Mouse (Mus musculus) spleen, adult 18-20 months (tissue): ENCODE measurements around the gene Usp29.
"Not testable (repeated sequence)": the region's sequence is repeated elsewhere in the genome, so short reads cannot be mapped to it uniquely, and the experiment has no call there.

ENCODE experiments used
- DNase-seq, 2 experiments: peaks; one replicate each; pipeline ENCODE4 v3.0.0; 2022; ENCODE audit warnings: mixed read lengths in 2 of 2

The Usp29 gene

DNA sequence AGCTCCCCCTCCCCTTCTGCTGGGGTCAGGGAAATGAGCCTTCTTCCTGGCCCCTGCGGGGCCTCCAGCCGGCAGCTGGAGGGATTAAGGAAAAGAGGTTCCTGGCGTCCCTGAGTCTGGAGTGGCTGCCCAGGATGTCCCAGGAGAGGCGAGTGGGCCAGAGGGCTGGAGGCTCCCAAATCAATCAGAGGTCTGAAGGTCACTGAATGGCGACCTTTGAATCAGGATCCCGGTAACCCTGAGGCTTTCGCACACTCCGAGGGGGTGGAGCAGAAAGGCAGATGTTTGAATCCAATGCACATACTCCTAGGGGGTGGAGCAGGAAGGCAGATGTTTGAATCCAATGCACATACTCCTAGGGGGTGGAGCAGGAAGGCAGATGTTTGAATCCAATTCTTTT is 39.9 kb downstream of the Usp29 start:
- DNase-seq: no peak

DNA sequence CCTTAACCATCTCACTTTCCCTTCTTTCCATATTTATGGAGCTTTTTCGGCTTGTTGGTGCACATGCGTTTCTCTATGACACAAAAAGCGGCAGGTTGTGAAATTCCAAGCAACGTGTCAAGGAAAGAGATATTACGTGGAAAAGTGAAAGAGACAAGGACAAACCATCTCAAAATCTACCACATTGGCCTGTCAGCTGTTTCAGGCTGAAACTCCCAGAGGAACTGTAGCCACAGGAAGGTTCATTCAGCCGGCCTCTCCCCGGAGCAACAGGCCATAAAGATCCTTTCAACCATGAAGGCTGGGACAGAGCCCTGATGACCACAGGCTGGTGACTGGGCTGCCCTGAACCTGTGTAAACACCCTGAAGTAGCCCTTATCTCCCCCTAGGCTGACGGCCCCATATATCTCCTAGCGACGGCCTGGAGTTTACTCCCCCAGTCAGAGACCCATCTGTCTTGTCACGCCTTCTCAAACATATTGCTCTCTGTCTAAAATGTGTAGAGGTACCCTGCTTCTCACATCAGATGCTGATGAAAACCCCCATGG is 43.6 kb downstream of the Usp29 start:
- DNase-seq: not testable (repeated sequence)

DNA sequence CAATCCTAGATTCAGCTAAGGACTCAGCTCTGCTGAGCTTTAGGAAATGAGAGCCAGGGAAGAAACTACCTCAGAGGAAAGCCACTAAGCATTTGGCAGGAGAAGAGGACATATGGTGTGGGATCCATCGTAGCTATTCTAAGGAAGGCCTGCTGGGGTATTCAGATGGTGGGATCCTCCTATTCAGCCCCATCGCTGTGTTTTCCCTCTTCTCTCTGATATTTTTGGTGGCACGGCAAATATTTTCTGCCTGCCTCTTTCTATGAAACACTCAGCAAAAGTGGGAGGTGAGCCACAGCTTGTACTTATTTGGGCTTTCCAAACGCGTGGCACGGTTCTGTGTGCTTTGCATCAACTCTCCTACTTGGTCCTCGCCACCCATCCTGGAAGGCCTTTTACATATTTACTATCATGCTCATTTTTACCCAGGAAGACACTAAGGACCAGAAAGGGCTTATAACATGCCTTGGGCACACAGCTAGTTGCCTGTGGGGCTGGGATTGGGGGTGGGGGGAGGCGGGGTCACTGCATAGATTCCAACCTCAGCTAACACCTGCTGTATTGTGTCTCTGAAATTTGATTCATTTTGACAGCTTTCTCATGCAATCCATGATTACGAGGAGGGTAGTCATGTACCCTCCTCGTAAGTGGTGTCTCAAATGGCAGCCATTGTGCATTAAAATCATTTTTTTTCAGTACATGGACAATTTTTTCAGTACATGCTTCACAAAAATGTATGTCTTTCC is 46.1 kb downstream of the Usp29 start:
- DNase-seq: no peak

DNA sequence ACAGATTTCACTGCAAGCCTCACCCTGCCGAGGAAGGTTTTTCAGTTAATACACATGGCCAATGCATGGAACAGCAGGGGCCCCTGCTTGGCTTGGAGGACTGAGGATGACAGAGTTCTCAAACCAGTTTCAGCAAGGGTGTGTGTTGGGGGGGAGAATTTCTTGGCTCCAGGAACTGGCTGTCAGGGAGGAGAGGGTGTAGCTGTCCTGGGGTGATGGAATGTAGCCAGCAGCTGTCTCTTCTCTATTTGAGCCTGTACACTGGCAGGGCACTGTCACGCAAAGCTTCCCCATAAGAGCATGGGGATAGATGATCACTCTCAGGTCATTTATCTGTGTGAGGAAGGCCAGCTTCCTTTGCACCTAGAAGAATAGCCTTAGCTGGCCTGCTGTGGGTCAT is 46.7 kb downstream of the Usp29 start:
- no peak for DNase-seq

DNA sequence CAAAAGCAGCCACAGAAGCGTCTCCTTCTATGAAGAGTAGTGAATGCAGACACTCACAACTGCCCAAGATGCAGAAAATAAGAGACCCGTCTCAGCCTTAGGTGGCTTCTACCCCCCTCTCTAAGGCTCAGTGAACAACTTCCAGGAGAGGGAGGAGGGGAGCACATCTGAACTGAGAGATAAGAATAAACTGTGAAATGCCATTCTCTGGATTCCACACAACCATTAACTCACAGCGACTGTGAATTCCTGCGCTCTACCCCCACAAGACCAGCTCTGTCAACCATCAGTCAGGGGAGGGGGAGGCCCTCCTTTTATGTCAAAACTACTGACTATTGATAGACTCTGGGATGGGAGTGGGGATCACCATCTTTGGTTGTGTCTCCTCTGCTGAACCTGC is 47.3 kb downstream of the Usp29 start:
- DNase-seq: no peak

DNA sequence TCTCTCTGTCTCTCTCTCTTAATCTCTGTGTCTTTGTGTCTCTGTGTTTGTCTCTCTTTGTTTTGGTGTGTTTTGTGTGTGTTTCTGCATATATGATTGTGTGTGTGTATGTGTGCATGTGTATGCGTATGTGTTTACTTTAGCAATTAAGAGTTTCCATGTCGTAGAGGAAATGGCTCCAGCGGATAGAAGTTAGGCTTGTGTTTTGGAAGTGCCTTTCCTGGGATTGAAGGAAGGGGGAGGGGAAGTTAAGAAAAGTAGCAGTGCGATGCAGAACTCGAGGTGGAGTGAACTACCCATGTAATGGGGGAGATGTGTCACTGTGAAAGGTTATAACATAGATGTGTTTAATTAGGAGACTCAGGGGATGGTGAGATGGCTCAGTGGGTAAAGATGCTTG is 48.8 kb downstream of the Usp29 start:
- no peak for DNase-seq

DNA sequence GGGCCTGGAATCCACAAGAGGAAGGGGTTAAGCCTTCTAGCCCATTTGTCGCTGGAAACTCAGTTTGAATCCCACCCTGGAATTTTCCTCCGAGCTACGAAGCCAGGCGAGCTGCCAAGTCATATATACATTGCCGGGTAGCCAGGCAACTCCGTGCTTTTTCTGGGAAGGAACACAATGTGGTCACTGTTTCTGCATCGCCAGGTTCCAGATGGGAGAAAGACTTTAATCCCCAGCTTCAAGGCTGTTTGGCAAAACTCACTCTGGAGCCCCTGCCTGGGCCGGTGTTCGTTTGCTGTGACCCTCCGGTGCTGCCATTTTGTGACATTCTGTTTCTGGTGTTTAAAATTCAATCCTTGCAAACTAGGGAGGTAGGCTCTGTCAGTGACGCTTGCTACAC is 51.2 kb downstream of the Usp29 start:
- DNase-seq: no peak

DNA sequence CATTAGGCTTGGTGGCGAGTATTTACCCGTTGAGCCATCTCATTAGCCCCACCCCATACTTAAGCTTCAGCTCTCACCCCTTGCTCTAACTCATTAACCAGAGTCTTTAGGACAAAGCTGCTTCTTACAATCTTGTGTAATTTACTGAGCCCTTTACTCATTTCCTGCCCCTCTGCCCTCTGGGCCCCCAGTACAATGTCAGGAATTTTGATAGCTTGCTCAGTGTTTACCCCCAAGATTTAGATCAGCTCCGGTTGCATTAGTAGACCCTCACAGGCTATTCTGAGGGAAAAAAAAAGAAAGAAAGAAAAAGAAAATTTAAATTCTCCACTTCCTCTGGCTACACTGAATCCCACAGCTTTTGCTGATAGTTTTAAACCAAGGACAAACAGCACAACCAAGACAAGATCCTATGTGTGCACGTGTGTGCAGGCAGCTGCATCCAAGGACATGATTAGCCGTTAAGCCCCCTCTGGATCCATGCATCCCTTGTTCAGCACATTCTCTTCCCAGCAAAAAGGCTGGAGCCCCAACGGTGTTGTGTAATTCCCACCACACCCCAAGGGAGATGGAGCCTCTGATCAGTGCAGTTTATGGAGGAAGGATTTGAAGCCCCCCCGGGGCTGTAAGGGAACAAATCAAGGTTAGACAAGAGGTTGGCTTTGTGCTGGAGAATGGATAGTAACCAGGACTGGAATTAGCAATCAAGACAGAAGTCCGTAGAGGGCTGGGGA is 54.1 kb downstream of the Usp29 start:
- DNase-seq: no peak

DNA sequence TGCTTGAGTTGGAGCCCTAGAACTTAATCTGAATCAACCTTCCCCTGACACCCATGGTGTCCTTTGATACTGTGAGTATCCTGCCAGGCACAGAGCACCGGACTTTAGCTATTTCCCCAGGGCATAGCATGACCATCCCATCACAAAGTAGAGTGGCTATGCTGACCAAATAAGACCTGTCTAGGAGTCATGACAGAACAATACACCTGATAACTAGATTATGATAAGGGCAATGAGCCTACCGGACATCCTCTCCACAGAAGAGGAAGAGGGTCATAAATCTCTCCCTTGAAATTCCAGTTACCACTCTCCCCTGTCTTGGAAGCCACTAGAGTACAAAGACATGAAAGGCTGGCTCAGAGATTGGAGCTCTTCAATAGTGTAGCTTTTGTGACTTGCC is 56.6 kb downstream of the Usp29 start:
- no peak for DNase-seq

DNA sequence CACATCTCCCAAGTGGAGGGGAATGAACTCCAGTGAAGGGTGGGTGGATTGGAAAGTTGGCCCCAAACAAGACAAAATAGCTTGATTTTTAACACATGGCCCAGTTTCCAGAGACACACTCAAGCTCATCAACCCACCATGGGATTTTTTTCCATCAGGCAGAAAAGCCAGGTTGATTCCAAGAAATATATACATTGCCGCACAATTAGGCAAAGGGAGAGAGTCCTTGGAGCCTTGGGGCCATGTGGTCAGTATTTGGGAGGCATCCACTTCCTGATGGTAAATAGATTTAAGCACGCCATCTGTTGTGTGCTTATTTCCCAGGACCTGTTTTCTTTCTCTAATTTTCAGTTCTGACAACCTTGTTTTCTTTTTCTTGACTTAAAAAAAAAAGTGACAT is 57.7 kb downstream of the Usp29 start:
- no peak for DNase-seq

DNA sequence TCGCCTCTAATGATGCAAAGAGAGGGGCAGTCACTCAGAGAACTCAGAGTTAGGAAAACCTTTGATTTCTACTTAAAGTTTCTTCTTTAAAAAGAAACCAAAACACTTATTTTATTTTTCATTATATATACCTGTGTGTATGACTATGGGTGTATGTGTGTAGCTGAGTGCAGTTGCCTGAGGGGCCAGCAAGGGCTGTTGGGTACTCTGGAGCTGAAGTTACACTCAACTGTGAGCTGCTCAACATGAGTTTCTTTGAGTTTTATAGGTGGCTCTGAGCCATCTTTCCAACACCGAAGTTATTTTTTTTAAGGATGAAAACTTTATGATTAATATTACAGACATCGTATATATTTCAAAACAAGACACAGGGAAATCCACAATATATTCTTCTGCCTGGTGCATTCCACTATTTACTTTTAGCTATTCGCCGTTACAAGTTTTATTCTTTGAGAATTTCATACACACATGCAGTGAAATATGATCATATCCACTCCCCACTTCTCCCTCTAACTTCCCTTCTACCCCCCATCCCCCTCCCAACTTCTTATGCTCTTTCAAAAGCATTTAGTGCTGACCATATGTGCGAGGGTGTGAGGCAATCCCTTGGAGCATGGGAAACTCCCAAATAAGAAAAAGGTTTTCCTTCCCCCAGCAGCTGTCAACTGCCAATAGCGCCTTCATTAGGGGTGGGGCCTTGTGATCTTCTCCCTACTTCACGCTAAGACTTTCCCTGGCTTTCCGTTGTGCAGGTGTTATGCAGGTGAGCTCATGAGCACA is 61.1 kb downstream of the Usp29 start:
- no peak for DNase-seq

DNA sequence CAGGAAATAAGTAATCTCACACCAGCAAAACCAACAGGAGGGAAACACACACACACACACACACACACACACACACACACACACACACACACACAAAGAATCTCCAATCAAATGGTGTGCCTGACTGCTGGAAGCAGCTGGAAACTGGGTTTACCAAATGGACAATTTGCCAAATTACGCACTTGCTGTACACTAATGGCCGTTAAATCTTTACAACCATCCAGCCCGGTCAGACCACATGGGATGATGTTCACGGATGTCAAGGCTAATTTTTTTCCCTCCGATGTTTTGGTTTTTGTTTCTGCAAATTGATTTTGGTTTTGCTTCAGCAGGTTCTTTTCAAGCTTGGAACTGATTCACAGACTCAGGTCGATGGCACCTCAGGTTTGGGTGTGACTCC is 62.9 kb downstream of the Usp29 start:
- no peak for DNase-seq

DNA sequence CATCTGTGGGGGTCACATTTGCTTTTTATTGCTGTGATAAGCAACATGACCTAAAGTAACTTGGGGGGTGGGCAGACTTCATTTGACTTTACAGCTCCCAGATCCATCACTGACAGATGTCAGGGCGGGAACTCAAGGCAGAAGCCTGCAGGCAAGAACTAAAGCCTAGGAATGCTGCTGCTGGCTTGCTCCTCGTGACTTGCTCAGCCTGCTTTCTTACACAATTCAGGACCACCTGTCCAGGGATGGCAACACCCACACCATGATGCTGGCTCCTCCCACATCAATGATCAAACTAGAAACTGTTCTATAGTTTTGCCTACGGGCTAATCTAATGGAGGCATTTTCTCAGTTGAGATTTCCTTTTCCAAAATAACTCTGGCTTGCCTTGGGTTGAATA is 63.4 kb downstream of the Usp29 start:
- DNase-seq: no peak

DNA sequence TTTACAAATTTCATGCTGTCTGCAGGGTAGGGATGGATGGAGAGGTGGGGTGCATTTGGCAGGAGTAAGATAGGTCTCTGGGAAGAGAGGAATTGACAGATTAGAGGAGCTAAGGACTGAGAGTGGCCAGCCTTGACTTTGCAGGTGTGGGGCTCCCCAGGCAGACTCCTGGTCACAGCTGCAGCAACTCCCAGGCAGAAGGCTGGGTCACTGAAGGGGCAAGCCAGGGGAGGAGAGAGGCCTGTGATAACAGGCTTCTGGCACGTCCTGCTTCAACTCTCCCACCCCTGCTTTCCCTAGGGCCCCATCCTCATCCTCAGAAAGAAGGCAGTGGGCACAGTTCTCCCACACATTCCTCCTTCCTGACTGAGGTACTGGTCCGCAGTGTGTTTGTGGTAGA is 67.0 kb downstream of the Usp29 start:
- DNase-seq: no peak

DNA sequence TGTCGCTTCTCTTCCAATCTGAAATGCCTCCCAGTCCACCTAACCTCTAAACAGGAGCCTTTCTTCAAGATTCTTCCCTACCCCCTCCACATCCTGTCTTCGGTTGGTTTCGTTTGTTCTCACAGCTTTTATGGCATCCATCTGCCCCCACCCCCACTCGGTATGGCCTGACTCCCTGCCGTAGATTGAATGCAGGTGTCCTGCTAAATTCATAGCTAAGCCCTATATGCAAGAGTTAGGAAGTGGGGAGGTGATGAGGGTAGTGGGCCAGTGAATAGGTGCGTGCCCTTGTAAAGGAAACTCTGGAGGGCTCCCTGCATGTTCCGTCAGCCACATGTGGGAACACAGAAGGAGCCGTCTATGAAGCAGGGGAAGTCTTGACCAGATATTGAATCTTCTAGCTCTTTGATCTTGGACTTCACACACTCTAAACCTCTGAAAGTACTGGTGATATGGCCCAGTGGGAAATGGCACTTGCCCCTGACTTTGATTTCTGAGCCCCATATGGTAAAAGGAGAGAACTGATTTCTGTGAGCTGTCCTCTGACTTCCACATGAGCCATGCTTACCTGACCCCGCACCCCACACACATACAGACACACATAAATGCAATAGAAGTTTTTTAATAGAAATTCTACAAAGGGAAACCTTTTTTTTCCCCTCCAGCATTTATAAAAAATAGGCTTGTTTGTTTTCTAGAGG is 68.9 kb downstream of the Usp29 start:
- DNase-seq: no peak

DNA sequence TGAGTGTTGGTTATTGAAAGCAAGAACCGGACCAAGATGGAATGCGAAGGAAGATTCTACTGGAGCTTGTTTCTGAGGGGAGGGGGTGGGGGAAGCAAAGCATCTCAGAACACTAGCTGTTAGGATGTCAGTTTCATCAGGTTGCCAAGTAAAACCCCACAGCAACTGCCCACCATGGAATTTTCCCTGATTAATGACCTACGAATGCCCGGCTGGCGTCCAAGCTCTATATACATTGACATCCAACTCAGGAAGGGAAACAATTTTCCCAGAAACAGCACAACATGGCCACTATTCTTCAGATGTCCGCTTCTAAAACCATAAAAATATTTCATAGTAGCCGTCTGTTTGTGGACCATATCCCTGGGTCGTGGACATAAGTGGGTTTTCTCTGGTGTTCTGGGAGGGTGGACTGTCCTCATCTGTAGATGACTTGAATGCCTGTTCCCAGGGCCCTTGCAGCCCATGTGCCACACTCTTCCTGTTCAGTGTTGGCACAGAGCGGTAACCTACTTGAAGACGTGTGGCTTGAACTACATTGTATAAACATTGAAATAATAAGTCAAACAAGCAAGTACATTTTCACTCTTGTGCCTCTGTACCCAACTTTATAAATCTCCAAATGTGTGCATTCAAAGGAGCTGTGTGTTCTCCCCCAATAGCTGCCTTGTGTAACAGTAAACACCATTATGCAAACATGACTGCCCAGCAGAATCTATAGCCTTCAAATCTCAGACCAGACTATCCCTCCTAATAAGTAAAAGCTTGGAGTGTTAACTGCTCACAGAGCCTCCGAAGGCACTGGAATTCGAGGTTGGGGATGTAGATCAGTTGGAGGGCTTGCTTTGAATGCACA is 70.4 kb downstream of the Usp29 start:
- DNase-seq: no peak

DNA sequence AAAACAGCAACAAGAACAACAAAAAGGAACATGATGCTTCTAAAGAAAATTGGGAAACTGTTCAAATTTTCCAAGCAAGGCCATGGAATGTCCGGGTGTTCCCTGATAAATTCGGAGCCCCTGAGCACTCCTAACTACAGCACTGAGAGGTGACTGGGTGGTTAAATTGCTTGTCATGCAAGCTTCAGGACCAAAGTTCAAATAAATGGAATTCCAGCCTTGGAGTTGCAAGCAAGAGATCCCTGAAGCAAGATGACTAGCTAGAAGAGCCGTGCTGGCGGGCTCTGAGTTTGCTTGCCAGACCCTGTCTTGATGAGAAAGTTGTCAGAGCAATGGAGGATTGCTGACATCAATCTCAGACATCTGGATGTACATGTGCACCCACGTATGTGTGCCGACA is 71.3 kb downstream of the Usp29 start:
- no peak for DNase-seq

DNA sequence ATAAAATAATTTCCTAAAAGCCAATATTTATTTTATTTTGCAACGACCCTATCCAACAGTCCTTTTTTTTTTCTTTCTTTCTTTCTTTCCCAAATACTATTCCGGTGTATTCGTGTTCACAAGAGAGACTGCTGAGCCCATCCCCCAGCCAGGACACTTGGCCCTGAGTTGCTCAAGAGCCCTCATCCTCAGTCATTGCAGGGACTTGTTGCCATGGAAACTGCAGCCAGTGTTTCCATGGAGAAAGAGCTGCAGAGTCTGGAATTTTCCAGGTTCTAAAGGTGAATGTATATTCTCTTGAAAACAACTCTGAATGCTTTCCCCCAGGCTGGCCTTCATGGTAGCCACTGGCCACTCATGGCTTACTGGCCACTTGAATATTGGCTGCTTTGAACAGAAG is 80.2 kb downstream of the Usp29 start:
- DNase-seq: no peak

DNA sequence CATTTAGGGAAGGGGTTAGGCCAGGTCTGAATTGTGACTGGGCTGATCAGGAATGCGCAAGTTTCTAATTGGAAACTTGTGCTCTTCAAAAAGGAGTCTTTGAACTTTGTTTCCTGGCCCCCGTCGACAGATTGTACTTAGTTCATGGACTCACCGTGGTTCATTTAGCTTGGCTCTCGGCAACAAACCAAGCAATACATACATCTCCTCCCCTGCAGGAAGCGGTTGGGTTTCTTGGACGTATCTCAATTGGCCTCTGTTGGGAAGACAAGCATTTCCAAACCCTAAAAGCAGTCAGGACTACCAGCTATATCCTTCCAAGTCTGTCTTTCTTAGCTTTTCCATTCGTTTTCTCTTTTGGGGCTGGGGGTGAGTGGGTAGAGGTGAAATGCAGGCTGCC is 84.6 kb downstream of the Usp29 start:
- no peak for DNase-seq

DNA sequence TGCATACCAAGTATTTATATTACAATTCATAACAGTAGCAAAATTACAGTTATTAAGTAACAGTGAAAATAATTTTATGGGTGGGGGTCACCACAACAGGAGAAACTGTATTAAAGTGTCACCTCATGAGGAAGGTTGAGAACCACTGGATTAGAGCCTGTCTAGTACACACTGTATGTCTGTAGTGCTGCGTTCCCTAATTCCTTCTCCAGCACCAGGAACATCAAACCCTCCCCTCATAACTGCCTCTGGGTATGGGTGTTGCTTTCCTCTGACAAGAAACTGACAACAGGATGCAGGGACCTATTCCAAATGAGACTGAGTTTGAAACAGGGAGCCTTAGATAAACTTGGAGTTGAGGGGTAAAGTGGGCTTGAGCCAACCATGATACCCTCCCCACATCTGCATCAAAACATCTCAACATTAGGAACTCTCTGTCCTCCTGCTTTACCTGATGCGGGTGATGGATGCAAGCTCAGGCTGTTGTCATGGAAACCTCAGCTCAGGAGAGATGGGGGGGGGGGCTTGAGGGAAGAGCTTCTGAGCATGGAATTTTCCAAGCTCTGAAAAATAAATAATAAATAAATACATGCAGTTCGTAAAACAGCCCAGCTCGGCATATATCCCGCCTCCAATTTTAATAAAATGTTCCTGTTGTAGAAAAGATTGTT is 86.5 kb downstream of the Usp29 start:
- no peak for DNase-seq

DNA sequence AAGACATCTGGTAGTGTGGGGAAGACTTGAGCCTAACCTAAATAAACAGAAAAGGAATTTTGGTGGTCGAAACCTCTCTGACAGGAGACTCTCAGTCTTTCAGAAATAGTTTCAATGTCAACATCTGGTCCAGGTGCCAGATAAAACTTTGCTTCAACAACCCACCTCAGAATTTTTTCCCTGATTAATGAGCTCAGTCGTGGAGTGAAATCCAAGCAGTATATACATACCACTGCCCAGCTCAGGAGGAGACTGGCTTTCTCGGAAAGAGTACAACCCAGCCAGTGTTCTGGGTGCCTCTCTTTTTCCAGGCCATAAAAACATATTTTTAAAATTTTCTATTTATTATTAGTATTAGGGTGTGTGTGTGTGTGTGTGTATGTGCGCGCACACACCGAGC is 89.9 kb downstream of the Usp29 start:
- no peak for DNase-seq
